Mouse (Mus musculus): ENCODE results near the gene Efemp1. TPM values are rescaled to one million over a fixed set of nuclear protein-coding genes. Genes with fewer than 3 reads are reported as not detected.

Efemp1 gene
- total and polyA plus RNA-seq, 2 experiments, result 7.2 to 7.7 TPM

GRCm38 (mm10) chr11:28869129-28869528, 16.1 kb downstream of the Efemp1 start:
- Histone ChIP-seq H3K4me1 (ENCODE audit: control insufficient read depth, insufficient read depth, low read length) (no peaks in the 10 kb centered on the region), H3K27me3 (ENCODE audit: control insufficient read depth, insufficient read depth, low read length) (no peaks in the 10 kb centered on the region), H3K4me3 (ENCODE audit: insufficient read depth, low read depth, low read length) (no peak overlapping the region), H3K9ac (ENCODE audit: low read depth, low read length) (no peak overlapping the region), H3K79me2 (ENCODE audit: control insufficient read depth, insufficient read depth, low read length) (no peaks in the 10 kb centered on the region), H3K36me3 (ENCODE audit: control insufficient read depth, insufficient read depth, low read length) (no peaks in the 10 kb centered on the region), H3K27ac (replicated peaks; ENCODE audit: insufficient read depth, low read depth, low read length) (no peak overlapping the region)
- no peak for DNase-seq (ENCODE audit: extremely low read depth, low read depth, low spot score)
- TF ChIP-seq CTCF (IDR thresholded peaks at IDR 0.05; ENCODE audit: low read depth, low read length), result no peak
- no peak for TF ChIP-seq POLR2A (IDR thresholded peaks at IDR 0.05; ENCODE audit: extremely low read depth, insufficient read depth, low read length)
- WGBS, result 98% methylated on average over 2 of the region's 2 CpGs

- no peak for DNase-seq (ENCODE audit: extremely low read depth, low read depth, low spot score)
- Histone ChIP-seq H3K36me3 (ENCODE audit: control insufficient read depth, insufficient read depth, low read length) (no peaks in the 10 kb centered on the region), H3K4me1 (ENCODE audit: control insufficient read depth, insufficient read depth, low read length) (no peaks in the 10 kb centered on the region), H3K9ac (ENCODE audit: low read depth, low read length) (no peak overlapping the region), H3K27ac (replicated peaks; ENCODE audit: insufficient read depth, low read depth, low read length) (no peak overlapping the region), H3K27me3 (ENCODE audit: control insufficient read depth, insufficient read depth, low read length) (no peaks in the 10 kb centered on the region), H3K79me2 (ENCODE audit: control insufficient read depth, insufficient read depth, low read length) (no peaks in the 10 kb centered on the region), H3K4me3 (ENCODE audit: insufficient read depth, low read depth, low read length) (no peak overlapping the region)
- 62% methylated on average over 2 of the region's 2 CpGs for WGBS
- TF ChIP-seq POLR2A (IDR thresholded peaks at IDR 0.05; ENCODE audit: extremely low read depth, insufficient read depth, low read length) (no peak), CTCF (IDR thresholded peaks at IDR 0.05; ENCODE audit: low read depth, low read length) (no peak)
These were observed 28.5 kb downstream of the Efemp1 start for GRCm38 (mm10) chr11:28881381-28881976.

- no peaks in the 10 kb centered on the region for H3K79me2 ChIP-seq (ENCODE audit: control insufficient read depth, insufficient read depth, low read length)
- TF ChIP-seq CTCF (IDR thresholded peaks at IDR 0.05; ENCODE audit: low read depth, low read length), result no peak
- no peak for TF ChIP-seq POLR2A (IDR thresholded peaks at IDR 0.05; ENCODE audit: extremely low read depth, insufficient read depth, low read length)
- no peak overlapping the region for H3K9ac ChIP-seq (ENCODE audit: low read depth, low read length)
- no peaks in the 10 kb centered on the region for H3K4me1 ChIP-seq (ENCODE audit: control insufficient read depth, insufficient read depth, low read length)
- H3K4me3 ChIP-seq (ENCODE audit: insufficient read depth, low read depth, low read length), result no peak overlapping the region
- no peaks in the 10 kb centered on the region for H3K36me3 ChIP-seq (ENCODE audit: control insufficient read depth, insufficient read depth, low read length)
- no peak for DNase-seq (ENCODE audit: extremely low read depth, low read depth, low spot score)
- no peaks in the 10 kb centered on the region for H3K27me3 ChIP-seq (ENCODE audit: control insufficient read depth, insufficient read depth, low read length)
- H3K27ac ChIP-seq (replicated peaks; ENCODE audit: insufficient read depth, low read depth, low read length), result no peak overlapping the region
- 61% methylated on average over 4 of the region's 4 CpGs for WGBS
These were observed 30.1 kb downstream of the Efemp1 start for GRCm38 (mm10) chr11:28883106-28883505.

GRCm38 (mm10) chr11:28889538-28889937, 36.5 kb downstream of the Efemp1 start:
- Histone ChIP-seq H3K9ac (ENCODE audit: low read depth, low read length) (no peak overlapping the region), H3K27ac (replicated peaks; ENCODE audit: insufficient read depth, low read depth, low read length) (no peak overlapping the region), H3K4me3 (ENCODE audit: insufficient read depth, low read depth, low read length) (no peak overlapping the region), H3K4me1 (ENCODE audit: control insufficient read depth, insufficient read depth, low read length) (no peaks in the 10 kb centered on the region), H3K79me2 (ENCODE audit: control insufficient read depth, insufficient read depth, low read length) (no peaks in the 10 kb centered on the region), H3K27me3 (ENCODE audit: control insufficient read depth, insufficient read depth, low read length) (no peaks in the 10 kb centered on the region), H3K36me3 (ENCODE audit: control insufficient read depth, insufficient read depth, low read length) (no peaks in the 10 kb centered on the region)
- no peak for TF ChIP-seq CTCF (IDR thresholded peaks at IDR 0.05; ENCODE audit: low read depth, low read length)
- no peak for TF ChIP-seq POLR2A (IDR thresholded peaks at IDR 0.05; ENCODE audit: extremely low read depth, insufficient read depth, low read length)
- WGBS, result 78% methylated on average over 1 of the region's 1 CpGs
- DNase-seq (ENCODE audit: extremely low read depth, low read depth, low spot score), result no peak

- Histone ChIP-seq H3K4me3 (ENCODE audit: insufficient read depth, low read depth, low read length) (no peak overlapping the region), H3K36me3 (ENCODE audit: control insufficient read depth, insufficient read depth, low read length) (no peaks in the 10 kb centered on the region), H3K27me3 (ENCODE audit: control insufficient read depth, insufficient read depth, low read length) (no peaks in the 10 kb centered on the region), H3K9ac (ENCODE audit: low read depth, low read length) (no peak overlapping the region), H3K27ac (replicated peaks; ENCODE audit: insufficient read depth, low read depth, low read length) (no peak overlapping the region), H3K4me1 (ENCODE audit: control insufficient read depth, insufficient read depth, low read length) (no peaks in the 10 kb centered on the region), H3K79me2 (ENCODE audit: control insufficient read depth, insufficient read depth, low read length) (no peaks in the 10 kb centered on the region)
- 52% methylated on average over 5 of the region's 5 CpGs for whole genome bisulfite sequencing
- DNase-seq (ENCODE audit: extremely low read depth, low read depth, low spot score), result no peak
- TF ChIP-seq POLR2A (IDR thresholded peaks at IDR 0.05; ENCODE audit: extremely low read depth, insufficient read depth, low read length) (no peak), CTCF (IDR thresholded peaks at IDR 0.05; ENCODE audit: low read depth, low read length) (no peak)
These were observed 38.5 kb downstream of the Efemp1 start for GRCm38 (mm10) chr11:28891515-28891914.

DNA sequence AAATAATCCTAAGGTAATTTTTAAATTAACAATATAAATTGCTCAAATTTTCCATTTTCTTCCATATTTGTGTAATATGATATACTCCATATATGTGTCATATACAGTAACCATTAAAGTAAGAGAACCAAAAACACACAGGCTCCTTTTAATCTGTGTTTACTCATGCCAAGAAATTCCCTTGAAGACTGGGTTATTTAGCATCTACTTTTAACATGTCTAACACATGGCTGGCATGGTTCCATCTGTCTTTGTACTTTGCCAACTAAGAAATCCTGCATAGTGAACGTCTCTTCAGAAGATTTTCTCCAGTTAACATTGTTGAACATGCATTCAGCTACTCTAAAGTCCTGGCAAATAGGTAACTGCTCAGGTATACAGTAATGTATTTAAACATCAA, 46.4 kb downstream of the Efemp1 start:
- no peak for DNase-seq (ENCODE audit: extremely low read depth, low read depth, low spot score)
- H3K27me3 ChIP-seq (ENCODE audit: control insufficient read depth, insufficient read depth, low read length), result no peaks in the 10 kb centered on the region
- 53% methylated on average over 1 of the region's 1 CpGs for WGBS

More for the DNA sequence above, 46.4 kb downstream of the Efemp1 start:
- Histone ChIP-seq H3K79me2 (ENCODE audit: control insufficient read depth, insufficient read depth, low read length) (no peaks in the 10 kb centered on the region), H3K9ac (ENCODE audit: low read depth, low read length) (no peak overlapping the region), H3K4me1 (ENCODE audit: control insufficient read depth, insufficient read depth, low read length) (no peaks in the 10 kb centered on the region), H3K27ac (replicated peaks; ENCODE audit: insufficient read depth, low read depth, low read length) (no peak overlapping the region), H3K4me3 (ENCODE audit: insufficient read depth, low read depth, low read length) (no peak overlapping the region), H3K36me3 (ENCODE audit: control insufficient read depth, insufficient read depth, low read length) (no peaks in the 10 kb centered on the region)
- no peak for TF ChIP-seq CTCF (IDR thresholded peaks at IDR 0.05; ENCODE audit: low read depth, low read length)
- no peak for TF ChIP-seq POLR2A (IDR thresholded peaks at IDR 0.05; ENCODE audit: extremely low read depth, insufficient read depth, low read length)
